Mouse (Mus musculus) hindbrain, embryonic 15.5 days (tissue): ENCODE results near the gene Csnk1e. TPM values are rescaled to one million over a fixed set of nuclear protein-coding genes. Genes with fewer than 3 reads are reported as not detected.

Experiments used
- ATAC-seq: fragments of 200-750 bp; cut with Nextera tagmentation; 2 replicates; pipeline ENCODE4 v1.8.0; 2017; ENCODE audit warnings: low read depth, moderate number of reproducible peaks, moderate TSS enrichment; ENCODE audit not compliant: low FRiP score
- H3K27ac ChIP-seq: fragments of 300-500 bp; sonication (generic); replicated peaks from 2 replicates; pipeline ENCODE4 v1.5.1; 2015; ENCODE audit warnings: mild to moderate bottlenecking, inconsistent platforms
- H3K27me3 ChIP-seq: fragments of 300-500 bp; sonication (generic); 2 replicates; pipeline ENCODE4 v1.6.1; 2015; ENCODE audit warnings: control low read depth, inconsistent platforms
- H3K36me3 ChIP-seq: fragments of 300-500 bp; sonication (generic); 2 replicates; pipeline ENCODE4 v1.6.1; 2015; ENCODE audit warnings: control low read depth, inconsistent platforms
- H3K4me1 ChIP-seq: fragments of 300-500 bp; sonication (generic); replicated peaks from 2 replicates; pipeline ENCODE4 v1.6.1; 2015; ENCODE audit warnings: control low read depth, inconsistent platforms
- H3K4me2 ChIP-seq: fragments of 300-500 bp; sonication (generic); 2 replicates; pipeline ENCODE4 v1.6.1; 2015; ENCODE audit warnings: moderate library complexity, mild to moderate bottlenecking, inconsistent platforms
- H3K4me3 ChIP-seq: fragments of 300-500 bp; sonication (generic); 2 replicates; pipeline ENCODE4 v1.5.1; 2015; ENCODE audit warnings: mild to moderate bottlenecking, inconsistent platforms
- H3K9ac ChIP-seq: fragments of 300-500 bp; sonication (generic); 2 replicates; pipeline ENCODE4 v1.6.1; 2015; ENCODE audit warnings: inconsistent platforms
- H3K9me3 ChIP-seq: fragments of 300-500 bp; sonication (generic); 2 replicates; pipeline ENCODE4 v1.6.1; 2016; ENCODE audit warnings: control low read depth, inconsistent platforms
- WGBS: fragments of 180-500 bp; shearing (Covaris S2); methylation state at CpG from one replicate; pipeline ENCODE4 v1.1.7; 2015; 5-methylcytosine and 5-hydroxymethylcytosine counted together
- polyA plus RNA-seq: library from polyadenylated mRNA; unstranded; fragments of >200 nt; fragmentation: Nextera tagmentation; extraction: Ambion mirVana; gene quantifications from 2 replicates; pipeline ENCODE4 v1.2.1, GENCODE M21; 2015

Csnk1e gene
- polyA plus RNA-seq: 229 and 234 TPM in 2 replicates

DNA sequence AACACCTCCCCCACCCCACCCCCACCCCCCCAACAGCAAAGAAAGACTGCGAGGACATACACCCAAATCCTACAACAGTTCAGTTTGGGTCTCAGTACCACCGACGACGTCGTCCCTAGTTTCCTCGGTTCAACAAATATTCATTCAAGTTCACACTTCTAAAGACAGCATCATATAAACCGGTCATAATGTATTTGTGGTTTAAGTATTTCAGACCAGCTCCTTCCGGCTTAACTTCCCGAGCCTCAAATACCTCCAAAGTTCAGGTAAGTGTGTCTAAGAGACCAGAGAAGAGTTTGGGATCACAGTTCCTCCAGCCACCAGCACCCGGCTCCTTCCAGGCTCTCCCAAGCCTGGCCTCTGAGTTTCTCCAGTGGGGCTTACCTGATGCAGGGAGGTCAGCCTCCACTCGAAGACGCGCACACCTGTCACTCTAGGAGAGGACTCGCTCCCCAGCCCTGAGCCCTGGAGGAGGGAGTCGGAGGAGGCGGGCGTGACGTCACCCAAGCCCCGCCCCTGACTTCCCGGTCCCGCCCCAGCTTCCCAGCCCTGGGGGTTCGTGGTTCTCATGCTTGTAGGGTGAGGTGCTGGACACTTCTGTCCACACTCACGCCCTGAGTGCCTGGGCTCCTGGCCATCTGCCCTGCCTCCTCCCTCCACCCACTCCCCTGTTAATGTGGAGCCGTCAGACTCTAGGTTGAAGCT is at the start of gene Csnk1e:
Gene Csnk1e, minus strand, starts transcription at position 461 of the 705 bp plus-strand sequence.
- H3K4me1 ChIP-seq: peaks cover 7% of the 10 kb centered on the region
- 0 out of 2 replicates have a peak, but pooled peaks cover 8% of the 10 kb centered on the region for H3K27me3 ChIP-seq
- peak within 1 kb of the TSS; percentile 31; the same call in 1 of the 2 replicates for H3K9ac ChIP-seq
- peak within 1 kb of the TSS; percentile 74 for H3K4me2 ChIP-seq
- H3K27ac ChIP-seq: no peak within 1 kb of the TSS
- 2% methylated on average over 24 of the region's 24 CpGs for WGBS
- peak within 1 kb of the TSS; percentile 35 for H3K4me3 ChIP-seq
- no peaks in the 10 kb centered on the region for H3K36me3 ChIP-seq
- peak; percentile 61; the same call in 1 of the 2 replicates for ATAC-seq
- no peaks in the 10 kb centered on the region for H3K9me3 ChIP-seq

DNA sequence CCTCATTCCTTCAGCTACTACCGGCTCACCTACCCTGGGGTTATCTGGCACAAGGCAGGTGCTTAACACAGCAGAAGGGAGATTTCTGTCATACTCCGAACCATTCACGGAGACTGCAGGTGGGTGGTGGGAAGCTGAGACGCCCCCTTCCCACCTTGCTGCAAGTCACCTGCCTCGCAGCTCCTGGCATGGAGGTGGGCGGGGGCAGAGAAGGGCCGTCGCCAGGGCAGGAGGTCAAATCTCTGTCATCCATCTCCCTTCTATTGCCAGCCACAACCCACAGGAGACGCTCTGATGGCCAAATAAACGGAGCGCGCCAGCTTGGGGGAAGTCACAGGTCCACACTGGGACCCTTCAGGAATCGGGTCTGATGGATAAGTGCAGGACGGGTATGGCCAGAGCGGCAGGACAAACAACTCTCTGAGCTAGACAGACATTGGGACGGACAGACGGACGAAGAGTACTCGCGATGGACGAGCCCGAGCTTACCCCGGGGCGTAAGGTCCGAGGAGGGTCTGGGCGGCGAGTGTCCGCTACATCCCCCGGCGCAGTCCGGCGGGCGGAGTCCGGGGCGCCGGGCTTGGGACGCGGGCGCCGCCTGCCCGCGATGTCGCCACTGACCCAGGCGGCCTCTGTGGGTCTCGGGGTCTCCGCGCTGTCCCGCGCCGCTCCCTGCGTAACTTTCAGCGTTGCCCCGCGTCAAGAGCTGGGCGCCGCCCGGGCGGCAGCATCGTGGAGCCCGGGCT is 49.5 kb upstream of the Csnk1e start, which contains the start of gene Kcnj4:
Gene Kcnj4, minus strand, starts transcription at position 535 of the 746 bp plus-strand sequence.
- H3K27me3 ChIP-seq: peaks cover 69% of the 10 kb centered on the region
- H3K36me3 ChIP-seq: no peaks in the 10 kb centered on the region
- no peak within 1 kb of the TSS for H3K27ac ChIP-seq
- ATAC-seq: no peak
- peak within 1 kb of the TSS; percentile 62 for H3K4me3 ChIP-seq
- no peaks in the 10 kb centered on the region for H3K9me3 ChIP-seq
- H3K4me1 ChIP-seq: peaks cover 21% of the 10 kb centered on the region
- peak within 1 kb of the TSS; percentile 99 for H3K4me2 ChIP-seq
- peak within 1 kb of the TSS; percentile 45 for H3K9ac ChIP-seq
- under 1% methylated on average over 59 of the region's 60 CpGs for WGBS

DNA sequence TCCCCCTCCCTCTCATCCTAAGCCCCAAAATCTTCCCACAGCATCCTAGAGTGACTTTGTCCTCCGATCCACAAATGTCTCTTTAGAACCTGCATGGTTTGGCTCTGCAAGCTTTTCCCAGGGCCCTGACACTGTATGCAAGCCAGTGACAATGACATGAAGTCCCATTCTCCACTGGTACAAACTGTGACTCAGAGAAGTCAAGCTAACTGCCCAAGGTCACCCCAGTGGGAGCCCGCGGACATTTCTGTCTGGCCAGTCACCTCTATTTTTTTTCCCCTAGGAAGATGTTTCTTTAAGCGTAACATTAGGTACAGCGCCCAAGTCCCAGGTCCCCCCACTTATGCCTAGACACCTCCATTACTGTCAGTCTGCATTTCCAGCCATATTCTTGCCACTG is 48.1 kb upstream of the Csnk1e start:
- 74% methylated on average over 5 of the region's 5 CpGs for WGBS
- Histone ChIP-seq H3K4me1 (peaks cover 21% of the 10 kb centered on the region), H3K9ac (no peak overlapping the region), H3K27me3 (peaks cover 64% of the 10 kb centered on the region), H3K4me3 (no peak overlapping the region), H3K9me3 (no peaks in the 10 kb centered on the region), H3K27ac (no peak overlapping the region), H3K36me3 (no peaks in the 10 kb centered on the region), H3K4me2 (no peak overlapping the region)
- ATAC-seq: no peak

DNA sequence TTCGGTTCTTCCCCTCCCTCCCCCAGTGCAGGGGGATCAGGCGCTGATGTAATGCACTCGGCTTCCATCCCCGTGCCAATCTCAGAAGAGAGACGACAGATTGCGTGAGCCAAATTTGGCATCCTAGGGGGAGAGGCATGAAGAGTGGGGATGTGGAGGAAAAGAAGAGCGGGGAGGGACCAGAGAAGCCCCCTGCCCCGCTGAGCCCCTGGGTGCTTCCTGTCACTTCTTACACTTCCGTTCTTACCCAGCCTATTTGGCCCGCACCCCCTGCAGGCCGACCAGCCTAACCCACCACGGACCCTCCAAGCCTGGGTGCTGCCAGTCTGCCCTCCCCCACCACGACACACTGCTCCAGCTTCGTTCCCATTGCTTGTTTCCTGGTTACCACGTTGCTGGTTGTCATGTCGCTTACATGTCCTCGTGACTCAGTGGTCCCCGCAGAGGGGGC is 47.5 kb upstream of the Csnk1e start:
- peaks cover 63% of the 10 kb centered on the region for H3K27me3 ChIP-seq
- H3K9ac ChIP-seq: no peak overlapping the region
- no peak overlapping the region for H3K4me2 ChIP-seq
- no peaks in the 10 kb centered on the region for H3K36me3 ChIP-seq
- WGBS: 19% methylated on average over 18 of the region's 18 CpGs
- H3K4me3 ChIP-seq: no peak overlapping the region
- H3K27ac ChIP-seq: no peak overlapping the region
- peaks cover 21% of the 10 kb centered on the region for H3K4me1 ChIP-seq
- no peaks in the 10 kb centered on the region for H3K9me3 ChIP-seq
- ATAC-seq: no peak

DNA sequence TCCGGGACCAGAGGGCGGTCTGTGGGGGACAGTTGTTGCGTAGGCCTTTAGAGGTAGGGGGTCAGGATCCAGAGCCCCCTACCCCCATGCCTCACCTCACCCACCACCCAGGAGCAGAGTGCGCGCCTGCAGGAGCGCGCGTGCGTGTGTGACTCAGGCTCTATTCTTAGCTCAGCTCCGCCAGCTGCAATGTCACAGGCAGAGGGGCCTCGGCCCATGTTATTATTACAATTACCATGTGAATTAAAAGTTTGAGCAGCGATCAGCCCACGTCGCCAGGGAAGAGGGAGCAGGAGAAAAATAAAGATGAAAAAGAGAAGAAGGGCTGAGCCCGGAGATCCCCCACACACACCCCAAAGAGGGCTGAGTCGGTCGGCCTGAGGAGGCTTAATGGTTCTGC is 44.7 kb upstream of the Csnk1e start:
- Histone ChIP-seq H3K9me3 (no peaks in the 10 kb centered on the region), H3K4me2 (no peak overlapping the region), H3K9ac (no peak overlapping the region), H3K27me3 (peaks cover 42% of the 10 kb centered on the region), H3K36me3 (no peaks in the 10 kb centered on the region), H3K4me3 (no peak overlapping the region), H3K27ac (no peak overlapping the region), H3K4me1 (peaks cover 7% of the 10 kb centered on the region)
- 68% methylated on average over 17 of the region's 17 CpGs for WGBS
- ATAC-seq: no peak

DNA sequence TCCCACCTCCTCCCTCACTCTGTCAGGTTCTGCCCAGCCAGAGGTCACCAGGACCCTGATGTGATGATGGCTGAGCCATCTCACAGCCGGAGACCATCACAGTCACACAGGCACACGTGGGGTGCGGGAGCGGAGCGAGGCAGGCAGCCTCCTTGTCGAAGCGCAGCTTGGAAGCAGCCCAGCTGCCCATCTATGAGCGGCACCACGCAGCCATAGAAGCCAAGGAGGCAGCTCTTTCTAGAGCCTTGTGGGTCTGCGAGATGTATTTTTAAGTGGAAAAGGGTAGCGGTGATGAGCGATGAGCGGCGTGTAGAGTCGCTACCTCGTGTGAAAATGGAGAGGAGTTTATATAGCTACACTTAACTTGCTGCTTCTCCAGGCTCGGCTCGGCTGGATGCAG is 38.2 kb upstream of the Csnk1e start:
- H3K9me3 ChIP-seq: no peaks in the 10 kb centered on the region
- no peaks in the 10 kb centered on the region for H3K36me3 ChIP-seq
- H3K27me3 ChIP-seq: 0 out of 2 replicates have a peak, but pooled peaks cover 5% of the 10 kb centered on the region
- H3K4me1 ChIP-seq: peaks cover 10% of the 10 kb centered on the region; the same call in 1 of the 2 replicates
- 47% methylated on average over 18 of the region's 18 CpGs for WGBS
- H3K4me3 ChIP-seq: no peak overlapping the region
- no peak for ATAC-seq
- no peak overlapping the region for H3K9ac ChIP-seq
- H3K4me2 ChIP-seq: peak overlapping the region; percentile 20
- no peak overlapping the region for H3K27ac ChIP-seq

DNA sequence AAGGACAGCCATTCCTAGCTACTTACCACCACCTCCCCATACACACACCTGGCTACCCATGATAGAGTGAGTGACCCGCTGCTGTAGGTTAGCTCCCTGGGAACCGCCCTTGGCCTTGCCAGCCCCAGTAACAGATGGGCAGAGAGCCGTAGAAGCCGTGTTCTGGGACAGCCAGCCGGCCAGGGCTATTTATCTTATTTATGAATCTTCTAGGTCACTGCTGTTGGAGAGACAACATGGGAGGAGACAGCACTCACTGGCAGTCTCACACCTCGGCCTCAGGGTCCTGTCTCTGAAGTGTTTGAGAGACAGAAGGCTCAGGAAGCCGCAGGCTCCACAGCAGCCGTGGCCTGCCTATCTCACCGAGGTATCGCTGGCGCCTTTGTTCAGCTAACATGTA is 34.1 kb upstream of the Csnk1e start:
- peaks cover 10% of the 10 kb centered on the region; the same call in 1 of the 2 replicates for H3K4me1 ChIP-seq
- whole genome bisulfite sequencing: 51% methylated on average over 11 of the region's 11 CpGs
- no peak for ATAC-seq
- H3K4me3 ChIP-seq: no peak overlapping the region
- no peak overlapping the region for H3K4me2 ChIP-seq
- no peaks in the 10 kb centered on the region for H3K9me3 ChIP-seq
- 0 out of 2 replicates have a peak, but pooled peaks cover 3% of the 10 kb centered on the region for H3K27me3 ChIP-seq
- no peak overlapping the region for H3K9ac ChIP-seq
- no peaks in the 10 kb centered on the region for H3K36me3 ChIP-seq
- no peak overlapping the region for H3K27ac ChIP-seq

DNA sequence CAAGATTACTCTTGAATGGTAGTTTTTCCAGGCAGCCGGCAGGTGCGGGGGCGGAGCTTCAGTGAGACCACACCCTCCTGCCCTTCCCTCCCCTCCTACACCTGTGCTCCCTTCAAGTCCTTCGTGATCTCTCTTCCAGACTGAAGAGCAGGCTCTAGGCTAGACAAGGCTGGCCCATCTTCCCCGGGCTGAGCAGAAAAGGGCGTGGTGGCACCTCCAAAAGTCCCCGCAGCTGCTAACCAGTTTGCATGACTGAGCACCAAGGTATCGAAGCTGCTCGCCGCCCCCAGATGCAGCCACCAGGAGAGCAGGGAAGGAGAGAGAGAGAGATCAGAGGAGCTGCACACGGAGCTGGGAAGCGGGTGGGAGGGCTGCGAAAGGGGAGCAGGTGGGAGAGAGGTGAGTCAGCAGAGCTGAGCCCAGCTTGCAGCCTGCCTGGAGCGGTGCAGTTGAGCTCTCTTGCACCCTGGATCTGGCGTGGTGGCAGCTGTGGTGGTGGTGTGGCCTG is 25.9 kb upstream of the Csnk1e start:
- H3K4me1 ChIP-seq: 0 out of 2 replicates have a peak, but pooled peaks cover 4% of the 10 kb centered on the region
- no peaks in the 10 kb centered on the region for H3K36me3 ChIP-seq
- 15% methylated on average over 15 of the region's 15 CpGs for WGBS
- no peak overlapping the region for H3K4me2 ChIP-seq
- 0 out of 2 replicates have a peak, but pooled peaks cover 6% of the 10 kb centered on the region for H3K27me3 ChIP-seq
- no peaks in the 10 kb centered on the region for H3K9me3 ChIP-seq
- H3K9ac ChIP-seq: no peak overlapping the region
- no peak overlapping the region for H3K27ac ChIP-seq
- H3K4me3 ChIP-seq: no peak overlapping the region
- ATAC-seq: no peak

DNA sequence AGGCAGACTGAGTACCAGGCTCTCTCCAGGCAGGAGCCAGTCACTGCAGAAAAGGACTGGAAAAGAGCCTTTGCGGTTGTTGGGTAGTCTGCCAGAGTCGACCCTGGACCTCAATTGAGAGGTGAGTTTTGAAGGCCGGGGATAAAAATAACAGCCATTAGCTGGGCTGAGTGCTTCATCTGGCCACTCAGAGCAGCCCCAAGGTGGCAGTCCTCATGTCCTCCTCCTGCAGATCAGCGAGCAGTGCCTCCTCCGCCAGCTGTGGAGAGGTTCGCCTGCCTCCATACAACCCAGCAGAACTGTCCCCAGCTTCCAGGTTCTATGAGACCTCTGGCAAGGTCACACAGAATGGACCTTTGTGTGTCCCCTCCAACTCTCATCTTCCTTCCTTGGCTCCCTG is 21.9 kb upstream of the Csnk1e start:
- WGBS: 63% methylated on average over 6 of the region's 6 CpGs

DNA sequence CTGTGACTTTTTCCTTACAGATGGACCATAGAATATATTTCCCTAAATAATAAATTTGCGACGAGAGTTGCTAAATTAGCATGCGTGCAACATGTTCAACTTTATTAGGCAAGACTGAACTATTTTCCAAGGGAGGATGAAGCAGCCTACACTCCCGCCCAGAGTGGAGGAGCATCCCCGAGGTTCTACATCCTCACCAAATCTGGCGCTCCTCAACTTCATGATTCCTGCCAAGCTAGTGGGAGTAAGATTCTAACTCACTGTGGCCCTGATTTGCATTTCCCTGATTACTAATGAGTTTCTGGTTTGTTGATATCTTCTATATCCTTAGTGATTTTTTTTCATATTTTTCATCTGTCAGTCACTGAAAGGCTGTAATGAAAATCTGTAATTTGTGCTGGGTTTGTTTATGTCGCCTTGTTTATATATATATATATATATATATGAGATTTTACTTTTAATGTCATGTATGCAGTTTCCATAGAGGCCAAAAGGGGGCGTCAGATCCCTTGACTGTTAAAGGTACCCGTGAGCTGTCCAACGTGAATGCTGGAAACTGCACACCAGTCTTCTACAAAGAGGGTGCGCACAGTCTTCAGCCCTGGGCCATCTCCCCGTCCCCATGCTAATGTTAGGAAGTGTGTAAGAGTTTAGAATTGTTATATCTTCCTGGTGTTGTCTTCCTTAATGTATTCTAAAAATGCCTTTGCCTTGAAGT is 18.4 kb upstream of the Csnk1e start:
- Histone ChIP-seq H3K4me2 (no peak overlapping the region), H3K4me3 (no peak overlapping the region), H3K9me3 (no peaks in the 10 kb centered on the region), H3K36me3 (no peaks in the 10 kb centered on the region), H3K27me3 (0 out of 2 replicates have a peak, but pooled peaks cover 6% of the 10 kb centered on the region), H3K27ac (no peak overlapping the region), H3K9ac (no peak overlapping the region), H3K4me1 (0 out of 2 replicates have a peak, but pooled peaks cover 2% of the 10 kb centered on the region)
- WGBS: 58% methylated on average over 12 of the region's 12 CpGs
- ATAC-seq: no peak

More for the DNA sequence above, 21.9 kb upstream of the Csnk1e start:
- Histone ChIP-seq H3K36me3 (no peaks in the 10 kb centered on the region), H3K27me3 (0 out of 2 replicates have a peak, but pooled peaks cover 6% of the 10 kb centered on the region), H3K4me2 (no peak overlapping the region), H3K9me3 (no peaks in the 10 kb centered on the region), H3K4me3 (no peak overlapping the region), H3K4me1 (0 out of 2 replicates have a peak, but pooled peaks cover 4% of the 10 kb centered on the region), H3K27ac (no peak overlapping the region), H3K9ac (no peak overlapping the region)
- no peak for ATAC-seq

DNA sequence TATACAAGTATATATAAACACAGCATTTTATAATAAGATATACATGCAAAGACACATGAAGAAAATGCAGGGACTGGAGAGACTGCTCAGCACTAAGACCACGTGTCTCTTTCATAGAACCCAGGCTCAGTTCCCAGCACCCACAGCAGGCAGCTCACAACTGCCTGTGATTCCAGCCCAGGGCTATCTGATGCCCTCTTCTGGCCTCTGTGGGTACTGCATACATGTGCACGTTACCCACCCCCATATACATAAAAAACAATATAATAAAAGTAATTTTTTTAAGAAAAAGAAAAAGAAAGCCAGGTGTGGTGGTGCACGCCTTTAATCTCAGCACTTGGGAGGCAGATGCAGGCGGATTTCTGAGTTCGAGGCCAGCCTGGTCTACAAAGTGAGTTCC is 17.7 kb upstream of the Csnk1e start:
- no peak for ATAC-seq
- Histone ChIP-seq H3K36me3 (no peaks in the 10 kb centered on the region), H3K4me1 (0 out of 2 replicates have a peak, but pooled peaks cover 2% of the 10 kb centered on the region), H3K27me3 (0 out of 2 replicates have a peak, but pooled peaks cover 3% of the 10 kb centered on the region), H3K9ac (no peak overlapping the region), H3K4me2 (no peak overlapping the region), H3K4me3 (no peak overlapping the region), H3K27ac (no peak overlapping the region), H3K9me3 (no peaks in the 10 kb centered on the region)
- WGBS: 84% methylated on average over 5 of the region's 5 CpGs
